Mouse (Mus musculus): ENCODE data around the gene Gm6583. TPM values are rescaled to one million over a fixed set of nuclear protein-coding genes. Genes with fewer than 3 reads are reported as not detected.

Gene Gm6583
- not detected in 2 replicates for polyA plus RNA-seq (2012; rRNA removed)

GRCm38 (mm10) chr5:112355910-112356309 lies at the start of gene Gm6583:
Gm6583 (minus strand) TSS chr5:112356033.

GRCm38 (mm10) chr5:112394779-112395443 lies 39.1 kb upstream of the Gm6583 start, which contains the start of gene Asphd2:
Asphd2 (minus strand) TSS chr5:112394866.

GRCm38 (mm10) chr5:112342463-112343204 lies 13.2 kb downstream of the Gm6583 start, which contains the start of the genes Srrd and Hps4:
Srrd (minus strand) TSS chr5:112343040.
Hps4 (plus strand) TSS chr5:112343083.

GRCm38 (mm10) chr5:112325546-112326445 lies 30.0 kb downstream of the Gm6583 start, which contains the start of gene Tfip11:
Tfip11 (plus strand) TSS chr5:112326358.

Other genes starting within 250 kb of the Gm6583 start
- gene Cryba4, start 103.5 kb downstream of the Gm6583 start, polyA plus RNA-seq (2012; rRNA removed): 0.14 and 0.41 TPM in 2 replicates
- 0.23 TPM in 1 of 2 replicates, not detected in the other for gene Crybb1, start 100.2 kb downstream of the Gm6583 start, polyA plus RNA-seq (2012; rRNA removed)
- 13.9 and 20.8 TPM in 2 replicates for gene Tpst2, start 79.3 kb downstream of the Gm6583 start, polyA plus RNA-seq (2012; rRNA removed)
- 13.6 and 14.5 TPM in 2 replicates for gene Tfip11, start 29.7 kb downstream of the Gm6583 start, polyA plus RNA-seq (2012; rRNA removed)
- 17.3 and 20.5 TPM in 2 replicates for gene Srrd, start 13.0 kb downstream of the Gm6583 start, polyA plus RNA-seq (2012; rRNA removed)
- gene Hps4, start 12.9 kb downstream of the Gm6583 start, polyA plus RNA-seq (2012; rRNA removed): 21.6 and 30.6 TPM in 2 replicates
- 1.3 and 1.4 TPM in 2 replicates for gene Asphd2, start 38.8 kb upstream of the Gm6583 start, polyA plus RNA-seq (2012; rRNA removed)
- not detected in 2 replicates for gene Gm6588, start 93.4 kb upstream of the Gm6583 start, polyA plus RNA-seq (2012; rRNA removed)
- 0.28 and 0.30 TPM in 2 replicates for gene Sez6l, start 221.2 kb upstream of the Gm6583 start, polyA plus RNA-seq (2012; rRNA removed)

Data from stomach, adult 2 months (tissue).